Mouse (Mus musculus): Measurements from ENCODE around the gene Supt5. TPM values are rescaled to one million over a fixed set of nuclear protein-coding genes. Genes with fewer than 3 reads are reported as not detected.

Supt5 gene
- polyA plus RNA-seq, 1 experiment = 25.7 TPM

DNA sequence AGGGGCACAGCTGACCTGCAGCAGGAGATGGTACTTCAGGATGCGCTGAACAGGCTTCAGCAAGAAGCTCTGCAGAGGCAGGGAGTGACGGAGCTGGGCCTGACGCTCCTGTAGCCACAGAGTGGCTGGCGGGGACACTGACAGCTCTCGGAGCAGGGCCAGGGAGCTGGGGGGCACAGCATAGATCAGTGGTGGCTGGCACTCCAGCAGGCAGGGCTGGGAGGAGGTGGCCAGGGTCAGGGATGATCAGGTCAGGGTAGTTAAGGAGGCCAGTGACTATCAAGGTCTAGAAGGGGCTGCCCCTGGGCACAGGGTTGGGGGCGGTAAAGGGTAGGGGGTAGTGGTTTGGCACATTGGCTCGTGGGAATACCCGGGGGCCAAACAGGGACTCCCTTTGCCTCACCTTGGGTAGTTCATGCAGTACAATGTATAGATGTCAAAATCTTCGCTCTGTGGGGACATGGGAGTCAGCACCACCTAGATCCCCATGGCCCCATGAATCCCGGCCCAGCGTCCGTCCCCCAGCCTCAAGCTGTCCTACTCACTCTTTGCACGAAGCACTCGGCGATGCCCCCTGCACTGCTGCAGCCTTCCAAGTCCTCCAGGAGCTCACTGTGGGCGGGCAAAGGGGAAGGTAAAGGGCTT, 29.9 kb upstream of the Supt5 start:
- Histone ChIP-seq H3K4me1 (ENCODE audit: control insufficient read depth, insufficient read depth, insufficient read length, low read length) (peaks cover 6% of the 10 kb centered on the region; the same call in 1 of the 2 replicates), H3K27ac (replicated peaks; ENCODE audit: low read depth, low read length) (no peak overlapping the region), H3K4me3 (ENCODE audit: insufficient read depth, low read depth, low read length) (no peak overlapping the region)

DNA sequence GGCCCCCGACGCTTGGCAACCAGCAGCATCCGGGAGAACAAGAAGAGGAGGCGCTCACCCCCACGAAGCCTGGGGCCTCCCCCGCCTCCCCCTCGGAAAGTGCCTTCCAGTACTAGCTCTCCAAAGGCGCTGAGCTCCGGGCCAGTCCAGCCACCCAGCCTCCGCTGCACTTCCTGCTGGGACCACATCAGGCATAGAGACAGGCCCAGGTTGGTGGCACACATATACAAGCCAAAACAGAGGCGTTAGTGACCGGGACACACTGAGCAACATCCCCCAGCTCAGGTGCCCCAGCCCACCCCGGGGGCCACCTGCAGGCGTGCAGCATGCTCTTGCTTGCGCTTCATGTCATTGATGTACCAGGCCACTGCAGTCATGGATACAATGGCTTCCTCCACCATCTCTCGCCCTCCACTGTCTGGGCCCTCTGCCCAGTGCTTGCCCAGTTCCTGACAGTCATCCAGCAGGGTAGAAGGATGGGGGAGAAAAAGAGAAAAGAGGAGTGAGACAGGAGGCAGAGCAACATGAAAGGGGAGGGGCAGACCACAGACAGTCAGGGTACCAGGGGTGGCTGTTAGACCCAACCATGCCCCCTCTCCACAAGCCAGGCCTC, 29.2 kb upstream of the Supt5 start:
- H3K4me3 ChIP-seq (ENCODE audit: insufficient read depth, low read depth, low read length) = no peak overlapping the region

DNA sequence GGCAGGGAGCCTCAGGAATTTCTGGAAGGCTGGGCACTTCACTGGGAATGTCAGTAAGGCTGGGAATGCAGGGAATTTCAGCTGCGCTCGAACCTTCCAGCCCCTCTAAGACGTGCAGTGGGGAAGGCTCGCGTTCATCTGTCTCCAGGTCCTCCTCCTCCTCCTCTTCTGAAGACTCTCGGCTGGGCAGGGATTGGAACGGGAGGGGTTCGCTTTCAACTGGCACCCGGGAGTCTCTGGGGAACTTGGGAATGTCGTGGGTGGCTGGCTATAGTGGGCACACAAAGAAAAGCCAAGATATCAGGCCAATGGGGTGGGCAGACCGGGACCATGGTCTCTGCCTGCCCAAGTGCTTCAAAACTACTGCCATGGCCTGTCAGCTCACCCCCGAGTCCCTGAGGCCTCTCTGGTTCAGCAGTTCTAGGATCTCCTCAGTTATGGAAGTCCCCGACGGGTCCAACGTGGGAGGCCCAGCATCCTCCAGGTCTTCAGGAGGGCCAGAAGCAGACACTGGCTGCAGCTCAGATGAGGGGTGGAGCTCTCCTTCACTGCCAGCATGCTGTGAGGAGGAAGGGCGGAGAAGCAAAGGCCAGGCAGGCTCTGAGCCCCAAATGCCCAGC, 24.0 kb upstream of the Supt5 start:
- H3K27ac ChIP-seq (replicated peaks; ENCODE audit: low read depth, low read length) = no peak overlapping the region
- H3K4me3 ChIP-seq (ENCODE audit: insufficient read depth, low read depth, low read length) = no peak overlapping the region
- H3K4me1 ChIP-seq (ENCODE audit: control insufficient read depth, insufficient read depth, insufficient read length, low read length) = no peaks in the 10 kb centered on the region

More for the DNA sequence above, 29.2 kb upstream of the Supt5 start:
- peaks cover 6% of the 10 kb centered on the region; the same call in 1 of the 2 replicates for H3K4me1 ChIP-seq (ENCODE audit: control insufficient read depth, insufficient read depth, insufficient read length, low read length)
- no peak overlapping the region for H3K27ac ChIP-seq (replicated peaks; ENCODE audit: low read depth, low read length)

- H3K27ac ChIP-seq (replicated peaks; ENCODE audit: low read depth, low read length) = no peak overlapping the region
- H3K4me3 ChIP-seq (ENCODE audit: insufficient read depth, low read depth, low read length) = no peak overlapping the region
- H3K4me1 ChIP-seq (ENCODE audit: control insufficient read depth, insufficient read depth, insufficient read length, low read length) = peaks cover 2% of the 10 kb centered on the region; the same call in 1 of the 2 replicates
Observed at GRCm38 (mm10) chr7:28361647-28362341, 23.2 kb upstream of the Supt5 start.

DNA sequence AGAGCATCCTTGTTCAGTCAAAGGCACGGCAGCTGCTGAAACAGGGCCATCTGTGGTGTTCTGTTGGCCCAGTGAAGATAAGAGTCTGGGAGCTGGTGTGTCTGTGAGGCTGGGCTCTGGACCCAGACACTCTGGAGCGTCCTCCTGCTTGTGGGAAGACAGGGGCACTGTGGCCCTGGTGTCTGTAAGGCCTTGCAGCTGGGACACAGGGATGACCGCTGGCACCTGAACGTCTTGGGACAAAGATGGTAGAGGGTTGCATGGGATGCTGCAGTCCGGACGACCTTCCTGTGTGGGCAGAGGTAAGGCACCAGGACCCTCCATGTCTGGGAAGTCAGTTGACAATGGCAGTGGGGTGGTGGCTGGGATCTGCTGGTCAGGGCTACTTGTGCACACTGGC, 21.7 kb upstream of the Supt5 start:
- no peak overlapping the region for H3K4me3 ChIP-seq (ENCODE audit: insufficient read depth, low read depth, low read length)
- no peak overlapping the region for H3K27ac ChIP-seq (replicated peaks; ENCODE audit: low read depth, low read length)
- H3K4me1 ChIP-seq (ENCODE audit: control insufficient read depth, insufficient read depth, insufficient read length, low read length) = peaks cover 2% of the 10 kb centered on the region; the same call in 1 of the 2 replicates

- Histone ChIP-seq H3K4me3 (ENCODE audit: insufficient read depth, low read depth, low read length) (no peak overlapping the region), H3K27ac (replicated peaks; ENCODE audit: low read depth, low read length) (no peak overlapping the region), H3K4me1 (ENCODE audit: control insufficient read depth, insufficient read depth, insufficient read length, low read length) (peaks cover 2% of the 10 kb centered on the region; the same call in 1 of the 2 replicates)
Observed at GRCm38 (mm10) chr7:28359854-28360253, 21.3 kb upstream of the Supt5 start.

- H3K4me3 ChIP-seq (ENCODE audit: insufficient read depth, low read depth, low read length) = no peak overlapping the region
- peak overlapping the region; percentile 31; the same call in 1 of the 2 replicates for H3K27ac ChIP-seq (replicated peaks; ENCODE audit: low read depth, low read length)
- H3K4me1 ChIP-seq (ENCODE audit: control insufficient read depth, insufficient read depth, insufficient read length, low read length) = peaks cover 2% of the 10 kb centered on the region; the same call in 1 of the 2 replicates
Observed at GRCm38 (mm10) chr7:28358431-28358830, 19.9 kb upstream of the Supt5 start.

- Histone ChIP-seq H3K4me3 (ENCODE audit: insufficient read depth, low read depth, low read length) (no peak overlapping the region), H3K4me1 (ENCODE audit: control insufficient read depth, insufficient read depth, insufficient read length, low read length) (peaks cover 2% of the 10 kb centered on the region; the same call in 1 of the 2 replicates), H3K27ac (replicated peaks; ENCODE audit: low read depth, low read length) (peak overlapping the region; percentile 31; the same call in 1 of the 2 replicates)
Observed at GRCm38 (mm10) chr7:28357984-28358383, 19.4 kb upstream of the Supt5 start.

DNA sequence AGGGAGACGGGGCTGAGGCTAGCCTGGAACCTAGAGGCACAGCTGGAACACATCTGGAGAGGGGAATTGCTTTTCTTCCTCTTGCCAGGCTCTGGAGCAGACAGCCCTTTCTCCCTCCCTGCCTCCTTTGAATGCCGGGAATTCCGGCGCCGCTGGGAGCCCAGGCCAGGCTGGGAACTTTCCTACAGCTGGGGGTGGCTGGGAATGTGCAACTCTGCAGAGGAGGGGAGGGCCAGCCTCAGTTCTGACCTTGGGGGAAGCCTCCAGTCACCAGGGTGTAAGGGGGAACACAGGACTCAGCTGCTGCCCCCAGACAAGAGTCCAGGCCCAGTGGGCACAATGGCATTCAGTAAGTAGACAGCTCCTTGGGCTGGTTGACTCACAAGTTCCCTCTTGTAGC, 18.4 kb upstream of the Supt5 start:
- no peak overlapping the region for H3K4me3 ChIP-seq (ENCODE audit: insufficient read depth, low read depth, low read length)
- peaks cover 2% of the 10 kb centered on the region for H3K4me1 ChIP-seq (ENCODE audit: control insufficient read depth, insufficient read depth, insufficient read length, low read length)
- no peak overlapping the region; the same call in 1 of the 2 replicates for H3K27ac ChIP-seq (replicated peaks; ENCODE audit: low read depth, low read length)

GRCm38 (mm10) chr7:28355221-28355620, 16.7 kb upstream of the Supt5 start:
- Histone ChIP-seq H3K4me1 (ENCODE audit: control insufficient read depth, insufficient read depth, insufficient read length, low read length) (peaks cover 6% of the 10 kb centered on the region), H3K4me3 (ENCODE audit: insufficient read depth, low read depth, low read length) (no peak overlapping the region), H3K27ac (replicated peaks; ENCODE audit: low read depth, low read length) (no peak overlapping the region)

- Histone ChIP-seq H3K27ac (replicated peaks; ENCODE audit: low read depth, low read length) (no peak overlapping the region), H3K4me1 (ENCODE audit: control insufficient read depth, insufficient read depth, insufficient read length, low read length) (peaks cover 9% of the 10 kb centered on the region), H3K4me3 (ENCODE audit: insufficient read depth, low read depth, low read length) (no peak overlapping the region)
Observed at GRCm38 (mm10) chr7:28354596-28354995, 16.1 kb upstream of the Supt5 start.

GRCm38 (mm10) chr7:28354113-28354581, 15.6 kb upstream of the Supt5 start:
- no peak overlapping the region for H3K4me3 ChIP-seq (ENCODE audit: insufficient read depth, low read depth, low read length)
- peaks cover 9% of the 10 kb centered on the region for H3K4me1 ChIP-seq (ENCODE audit: control insufficient read depth, insufficient read depth, insufficient read length, low read length)
- H3K27ac ChIP-seq (replicated peaks; ENCODE audit: low read depth, low read length) = no peak overlapping the region

DNA sequence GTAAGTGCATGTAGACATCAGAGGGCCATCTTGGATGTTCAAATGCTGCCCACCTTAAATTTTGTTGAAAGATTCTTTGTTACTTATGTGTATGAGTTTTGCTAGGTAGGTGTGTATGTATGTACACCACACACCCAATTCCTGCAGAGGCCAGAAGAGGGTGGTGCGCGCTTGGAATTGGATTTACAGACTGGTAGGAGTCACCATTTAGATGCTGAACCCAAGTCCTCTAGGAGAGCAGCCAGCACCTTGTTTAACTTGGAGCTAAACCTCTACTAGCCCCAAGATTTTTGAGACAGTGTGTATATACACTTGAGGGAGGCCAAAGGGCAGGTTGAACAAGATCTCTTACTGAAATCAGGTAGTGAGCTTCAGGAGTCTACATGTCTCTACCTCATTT, 14.7 kb upstream of the Supt5 start:
- Histone ChIP-seq H3K27ac (replicated peaks; ENCODE audit: low read depth, low read length) (no peak overlapping the region), H3K4me3 (ENCODE audit: insufficient read depth, low read depth, low read length) (no peak overlapping the region), H3K4me1 (ENCODE audit: control insufficient read depth, insufficient read depth, insufficient read length, low read length) (peaks cover 9% of the 10 kb centered on the region)

GRCm38 (mm10) chr7:28351676-28352191, 13.2 kb upstream of the Supt5 start:
- H3K4me1 ChIP-seq (ENCODE audit: control insufficient read depth, insufficient read depth, insufficient read length, low read length) = peaks cover 7% of the 10 kb centered on the region; the same call in 1 of the 2 replicates
- no peak overlapping the region for H3K27ac ChIP-seq (replicated peaks; ENCODE audit: low read depth, low read length)
- peak overlapping the region; percentile 84 for H3K4me3 ChIP-seq (ENCODE audit: insufficient read depth, low read depth, low read length)

Measured in brown adipose tissue, adult 24 weeks (tissue).